Mouse (Mus musculus): Measurements from ENCODE around the gene Rab15.
A peak's percentile ranks its signal among the peaks of the same experiment; 100 is the strongest.
"Not testable (repeated sequence)": the region's sequence is repeated elsewhere in the genome, so short reads cannot be mapped to it uniquely, and the experiment has no call there.

Gene Rab15

GRCm38 (mm10) chr12:76822651-76823041 lies at the start of gene Rab15:
TSS of gene Rab15 (minus strand) at chr12:76822908.
- no peak for DNase-seq

- DNase-seq: no peak
Measured at GRCm38 (mm10) chr12:76869561-76869960, 46.9 kb upstream of the Rab15 start.

GRCm38 (mm10) chr12:76868463-76869198 lies 45.9 kb upstream of the Rab15 start:
- no peak for DNase-seq

- DNase-seq: peak; percentile 21
Measured at GRCm38 (mm10) chr12:76867586-76868280, 45.0 kb upstream of the Rab15 start.

- no peak for DNase-seq
Measured at GRCm38 (mm10) chr12:76865266-76865665, 42.6 kb upstream of the Rab15 start.

GRCm38 (mm10) chr12:76863651-76864050 lies 40.9 kb upstream of the Rab15 start:
- DNase-seq: no peak

- DNase-seq: not testable (repeated sequence)
Measured at GRCm38 (mm10) chr12:76858788-76859187, 36.1 kb upstream of the Rab15 start.

- no peak for DNase-seq
Measured at GRCm38 (mm10) chr12:76857087-76857486, 34.4 kb upstream of the Rab15 start.

GRCm38 (mm10) chr12:76853378-76854142 lies 30.9 kb upstream of the Rab15 start:
- peak; percentile 26 for DNase-seq

GRCm38 (mm10) chr12:76852419-76852818 lies 29.7 kb upstream of the Rab15 start:
- DNase-seq: no peak

- DNase-seq: no peak
Measured at GRCm38 (mm10) chr12:76844346-76845061, 21.8 kb upstream of the Rab15 start.

- no peak for DNase-seq
Measured at GRCm38 (mm10) chr12:76840081-76840480, 17.4 kb upstream of the Rab15 start.

- no peak for DNase-seq
Measured at GRCm38 (mm10) chr12:76839298-76839697, 16.6 kb upstream of the Rab15 start.

GRCm38 (mm10) chr12:76837844-76838650 lies 15.3 kb upstream of the Rab15 start:
- no peak for DNase-seq

GRCm38 (mm10) chr12:76837101-76837843 lies 14.6 kb upstream of the Rab15 start:
- DNase-seq: peak; percentile 98

GRCm38 (mm10) chr12:76832704-76833103 lies 10.0 kb upstream of the Rab15 start:
- DNase-seq: peak; percentile 34

- DNase-seq: no peak
Measured at GRCm38 (mm10) chr12:76825283-76825682, 2.6 kb upstream of the Rab15 start.

- DNase-seq: peak; percentile 51
Measured at GRCm38 (mm10) chr12:76822002-76822650, 582 bp downstream of the Rab15 start.

- DNase-seq: no peak
Measured at GRCm38 (mm10) chr12:76820615-76821014, 2.1 kb downstream of the Rab15 start.

GRCm38 (mm10) chr12:76819816-76820215 lies 2.9 kb downstream of the Rab15 start:
- DNase-seq: no peak

- DNase-seq: no peak
Measured at GRCm38 (mm10) chr12:76818908-76819307, 3.8 kb downstream of the Rab15 start.
